Mouse (Mus musculus): ENCODE data around the gene Gstm1.
"Not testable (repeated sequence)": the region's sequence is repeated elsewhere in the genome, so short reads cannot be mapped to it uniquely, and the experiment has no call there.

- not testable (repeated sequence) for TF ChIP-seq POLR2A (IDR thresholded peaks at IDR 0.05; ENCODE audit: borderline replicate concordance, extremely low read depth, low read depth, low read length); CTCF (IDR thresholded peaks at IDR 0.05; ENCODE audit: insufficient read depth, low read length)
Measured at GRCm38 (mm10) chr3:108019226-108019625, 1.5 kb upstream of the Gstm1 start.
